Mouse (Mus musculus): ENCODE measurements around the gene Akr1b3. TPM values are rescaled to one million over a fixed set of nuclear protein-coding genes. Genes with fewer than 3 reads are reported as not detected.

Gene Akr1b3
- polyA plus RNA-seq, 1 experiment from 2014 or later: 131 TPM

DNA sequence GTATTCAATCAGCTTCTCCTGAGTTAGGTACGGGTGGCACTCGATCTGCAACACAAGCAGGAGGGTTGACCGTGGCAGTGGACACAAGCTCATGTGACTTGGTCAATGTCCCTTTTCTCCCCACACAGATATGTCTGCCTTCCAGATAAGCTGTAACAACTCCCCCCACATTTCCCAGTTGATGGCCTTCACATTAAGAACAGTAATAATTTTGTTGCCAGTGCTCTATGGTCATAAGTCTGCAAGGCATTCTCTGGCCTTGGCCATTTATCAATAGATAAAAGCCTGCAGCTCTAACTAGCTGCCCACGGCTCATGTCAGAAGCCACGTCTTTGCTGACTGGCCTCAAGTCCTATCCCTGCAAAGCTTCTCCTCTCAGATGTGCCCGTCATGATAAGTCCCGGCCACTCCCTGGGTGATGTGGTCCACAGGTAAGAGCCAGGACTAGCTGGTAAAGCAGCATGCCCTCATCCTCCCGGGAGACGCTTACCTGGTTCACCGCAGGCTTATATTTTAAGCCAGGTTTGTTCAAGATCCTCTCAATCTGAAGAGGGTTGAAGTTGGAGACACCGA is 7.2 kb downstream of the Akr1b3 start:
- Histone ChIP-seq H3K4me3 (ENCODE audit: low read depth, low read length) (no peak overlapping the region), H3K4me2 (no peak overlapping the region), H3K9me3 (ENCODE audit: control insufficient read depth, low read length) (no peaks in the 10 kb centered on the region), H3K27ac (ENCODE audit: low read depth, low read length) (no peak overlapping the region), H3K4me1 (replicated peaks; ENCODE audit: control insufficient read depth, insufficient read depth, low read length) (no peaks in the 10 kb centered on the region), H3K36me3 (ENCODE audit: control insufficient read depth, insufficient read depth, low read length) (peaks cover 5% of the 10 kb centered on the region; the same call in 1 of the 2 replicates), H3K27me3 (replicated peaks; ENCODE audit: control insufficient read depth, insufficient read depth, low read length) (no peaks in the 10 kb centered on the region), H3K9ac (ENCODE audit: low read depth, low read length) (no peak overlapping the region)
- DNase-seq (ENCODE audit: low spot score): no peak
- 87% methylated on average over 11 of the region's 11 CpGs for WGBS
- ATAC-seq (replicated peaks; ENCODE audit: low FRiP score): no peak

GRCm38 (mm10) chr6:34309526-34309925 is 7.8 kb downstream of the Akr1b3 start:
- DNase-seq (ENCODE audit: low spot score) (no peak), ATAC-seq (replicated peaks; ENCODE audit: low FRiP score) (no peak)
- H3K27me3 ChIP-seq (replicated peaks; ENCODE audit: control insufficient read depth, insufficient read depth, low read length): no peaks in the 10 kb centered on the region
- no peak overlapping the region for H3K4me2 ChIP-seq
- no peak overlapping the region for H3K4me3 ChIP-seq (ENCODE audit: low read depth, low read length)
- H3K36me3 ChIP-seq (ENCODE audit: control insufficient read depth, insufficient read depth, low read length): peaks cover 8% of the 10 kb centered on the region; the same call in 1 of the 2 replicates
- no peak overlapping the region for H3K27ac ChIP-seq (ENCODE audit: low read depth, low read length)
- no peak overlapping the region for H3K9ac ChIP-seq (ENCODE audit: low read depth, low read length)
- no peaks in the 10 kb centered on the region; the same call in 1 of the 2 replicates for H3K4me1 ChIP-seq (replicated peaks; ENCODE audit: control insufficient read depth, insufficient read depth, low read length)
- no peaks in the 10 kb centered on the region for H3K9me3 ChIP-seq (ENCODE audit: control insufficient read depth, low read length)
- 92% methylated on average over 6 of the region's 6 CpGs for WGBS

DNA sequence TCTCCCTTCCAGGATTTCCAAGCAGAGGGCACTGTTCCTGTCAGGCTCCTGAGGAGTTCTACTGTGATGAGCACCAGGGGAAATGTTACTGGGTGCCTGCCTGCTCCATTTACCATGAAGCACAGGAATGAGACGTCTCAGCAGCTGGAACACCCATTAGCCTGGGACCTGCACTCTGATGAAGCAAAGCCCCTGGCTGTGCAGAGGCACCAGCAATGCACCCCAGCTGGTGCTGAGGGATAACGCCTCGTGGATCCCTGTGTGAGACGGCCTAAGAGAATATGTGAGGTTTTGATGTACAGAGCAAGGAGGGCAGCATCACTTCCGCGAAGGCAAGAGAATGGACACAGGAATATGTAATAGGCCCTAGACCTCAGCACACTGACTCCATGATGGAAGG is 10.5 kb downstream of the Akr1b3 start:
- H3K4me1 ChIP-seq (replicated peaks; ENCODE audit: control insufficient read depth, insufficient read depth, low read length): no peaks in the 10 kb centered on the region; the same call in 1 of the 2 replicates
- H3K27me3 ChIP-seq (replicated peaks; ENCODE audit: control insufficient read depth, insufficient read depth, low read length): no peaks in the 10 kb centered on the region
- H3K9ac ChIP-seq (ENCODE audit: low read depth, low read length): no peak overlapping the region
- DNase-seq (ENCODE audit: low spot score) (no peak), ATAC-seq (replicated peaks; ENCODE audit: low FRiP score) (no peak)
- H3K27ac ChIP-seq (ENCODE audit: low read depth, low read length): no peak overlapping the region
- 91% methylated on average over 6 of the region's 6 CpGs for WGBS
- H3K4me3 ChIP-seq (ENCODE audit: low read depth, low read length): no peak overlapping the region
- H3K36me3 ChIP-seq (ENCODE audit: control insufficient read depth, insufficient read depth, low read length): peaks cover 8% of the 10 kb centered on the region; the same call in 1 of the 2 replicates
- H3K9me3 ChIP-seq (ENCODE audit: control insufficient read depth, low read length): no peaks in the 10 kb centered on the region
- no peak overlapping the region for H3K4me2 ChIP-seq

- Histone ChIP-seq H3K27me3 (replicated peaks; ENCODE audit: control insufficient read depth, insufficient read depth, low read length) (no peaks in the 10 kb centered on the region), H3K27ac (ENCODE audit: low read depth, low read length) (no peak overlapping the region), H3K4me1 (replicated peaks; ENCODE audit: control insufficient read depth, insufficient read depth, low read length) (no peaks in the 10 kb centered on the region; the same call in 1 of the 2 replicates), H3K4me3 (ENCODE audit: low read depth, low read length) (no peak overlapping the region), H3K4me2 (no peak overlapping the region), H3K9ac (ENCODE audit: low read depth, low read length) (no peak overlapping the region), H3K36me3 (ENCODE audit: control insufficient read depth, insufficient read depth, low read length) (peaks cover 6% of the 10 kb centered on the region; the same call in 1 of the 2 replicates), H3K9me3 (ENCODE audit: control insufficient read depth, low read length) (no peaks in the 10 kb centered on the region)
- WGBS: 71% methylated on average over 10 of the region's 10 CpGs
- DNase-seq (ENCODE audit: low spot score) (no peak), ATAC-seq (replicated peaks; ENCODE audit: low FRiP score) (no peak)
Measured at GRCm38 (mm10) chr6:34304675-34305241, 12.5 kb downstream of the Akr1b3 start.

DNA sequence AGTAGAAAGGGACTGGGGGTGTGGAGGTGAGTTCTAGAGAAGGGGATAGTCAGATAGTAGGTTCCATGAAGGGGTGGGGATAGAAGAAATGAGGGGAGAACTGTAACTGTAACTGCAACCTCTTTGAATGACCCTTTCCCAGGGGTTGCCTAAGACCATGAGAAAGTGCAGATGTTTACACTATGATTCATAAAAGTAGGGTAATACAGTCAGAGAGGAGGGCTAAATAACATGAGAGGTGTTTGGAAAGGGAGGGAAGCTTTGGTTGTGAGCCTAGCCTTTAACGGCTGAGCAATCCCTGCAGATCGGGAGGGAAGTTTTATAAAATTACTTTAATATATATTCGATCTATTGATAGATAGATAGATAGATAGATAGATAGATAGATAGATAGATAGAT is 20.2 kb downstream of the Akr1b3 start:
- Histone ChIP-seq H3K4me3 (ENCODE audit: low read depth, low read length) (no peak overlapping the region), H3K4me1 (replicated peaks; ENCODE audit: control insufficient read depth, insufficient read depth, low read length) (no peaks in the 10 kb centered on the region), H3K36me3 (ENCODE audit: control insufficient read depth, insufficient read depth, low read length) (no peaks in the 10 kb centered on the region), H3K27ac (ENCODE audit: low read depth, low read length) (no peak overlapping the region), H3K9ac (ENCODE audit: low read depth, low read length) (no peak overlapping the region), H3K4me2 (no peak overlapping the region), H3K9me3 (ENCODE audit: control insufficient read depth, low read length) (no peaks in the 10 kb centered on the region), H3K27me3 (replicated peaks; ENCODE audit: control insufficient read depth, insufficient read depth, low read length) (no peaks in the 10 kb centered on the region)
- DNase-seq (ENCODE audit: low spot score) (no peak), ATAC-seq (replicated peaks; ENCODE audit: low FRiP score) (no peak)
- 90% methylated on average over 3 of the region's 3 CpGs for WGBS

GRCm38 (mm10) chr6:34295437-34295836 is 21.8 kb downstream of the Akr1b3 start:
- H3K36me3 ChIP-seq (ENCODE audit: control insufficient read depth, insufficient read depth, low read length): no peaks in the 10 kb centered on the region
- H3K9me3 ChIP-seq (ENCODE audit: control insufficient read depth, low read length): no peaks in the 10 kb centered on the region
- DNase-seq (ENCODE audit: low spot score) (no peak), ATAC-seq (replicated peaks; ENCODE audit: low FRiP score) (no peak)
- no peaks in the 10 kb centered on the region for H3K27me3 ChIP-seq (replicated peaks; ENCODE audit: control insufficient read depth, insufficient read depth, low read length)
- no peak overlapping the region for H3K9ac ChIP-seq (ENCODE audit: low read depth, low read length)
- 89% methylated on average over 9 of the region's 9 CpGs for WGBS
- no peak overlapping the region for H3K27ac ChIP-seq (ENCODE audit: low read depth, low read length)
- H3K4me2 ChIP-seq: no peak overlapping the region
- H3K4me1 ChIP-seq (replicated peaks; ENCODE audit: control insufficient read depth, insufficient read depth, low read length): no peaks in the 10 kb centered on the region
- H3K4me3 ChIP-seq (ENCODE audit: low read depth, low read length): no peak overlapping the region

GRCm38 (mm10) chr6:34292882-34293487 is 24.3 kb downstream of the Akr1b3 start:
- no peak overlapping the region for H3K4me3 ChIP-seq (ENCODE audit: low read depth, low read length)
- peak; percentile 61 for DNase-seq (ENCODE audit: low spot score)
- H3K27me3 ChIP-seq (replicated peaks; ENCODE audit: control insufficient read depth, insufficient read depth, low read length): no peaks in the 10 kb centered on the region
- H3K4me1 ChIP-seq (replicated peaks; ENCODE audit: control insufficient read depth, insufficient read depth, low read length): no peaks in the 10 kb centered on the region
- H3K36me3 ChIP-seq (ENCODE audit: control insufficient read depth, insufficient read depth, low read length): no peaks in the 10 kb centered on the region
- no peak overlapping the region for H3K4me2 ChIP-seq
- H3K9ac ChIP-seq (ENCODE audit: low read depth, low read length): no peak overlapping the region
- no peak for ATAC-seq (replicated peaks; ENCODE audit: low FRiP score)
- WGBS: 35% methylated on average over 9 of the region's 9 CpGs
- no peak overlapping the region for H3K27ac ChIP-seq (ENCODE audit: low read depth, low read length)
- H3K9me3 ChIP-seq (ENCODE audit: control insufficient read depth, low read length): no peaks in the 10 kb centered on the region

- no peak overlapping the region for H3K9ac ChIP-seq (ENCODE audit: low read depth, low read length)
- no peaks in the 10 kb centered on the region for H3K9me3 ChIP-seq (ENCODE audit: control insufficient read depth, low read length)
- no peak overlapping the region for H3K27ac ChIP-seq (ENCODE audit: low read depth, low read length)
- no peaks in the 10 kb centered on the region for H3K36me3 ChIP-seq (ENCODE audit: control insufficient read depth, insufficient read depth, low read length)
- H3K4me2 ChIP-seq: no peak overlapping the region
- no peak overlapping the region for H3K4me3 ChIP-seq (ENCODE audit: low read depth, low read length)
- 63% methylated on average over 11 of the region's 11 CpGs for WGBS
- ATAC-seq (replicated peaks; ENCODE audit: low FRiP score) (no peak), DNase-seq (ENCODE audit: low spot score) (no peak)
- H3K4me1 ChIP-seq (replicated peaks; ENCODE audit: control insufficient read depth, insufficient read depth, low read length): no peaks in the 10 kb centered on the region
- no peaks in the 10 kb centered on the region for H3K27me3 ChIP-seq (replicated peaks; ENCODE audit: control insufficient read depth, insufficient read depth, low read length)
Measured at GRCm38 (mm10) chr6:34292196-34292881, 24.9 kb downstream of the Akr1b3 start.
